Mouse (Mus musculus) cortical plate, adult 2 months (tissue): ENCODE results near the gene Med12l.

Experiments used
- CTCF ChIP-seq: fragments of 200-500 bp; IDR thresholded peaks from 2 replicates; pipeline ENCODE4 v1.5.1; 2011; ENCODE audit warnings: mild to moderate bottlenecking, control low read depth, low read length; ENCODE audit not compliant: insufficient read depth; ENCODE audit errors: extremely low read depth
- POLR2A ChIP-seq: fragments of 200-500 bp; IDR thresholded peaks from 2 replicates; pipeline ENCODE4 v1.6.1; 2011; ENCODE audit warnings: mild to moderate bottlenecking, low read length, control low read depth; ENCODE audit not compliant: insufficient read depth; ENCODE audit errors: extremely low read depth

- TF ChIP-seq POLR2A (no peak), CTCF (no peak)
Observed at GRCm38 (mm10) chr3:59182129-59182528, 176.5 kb downstream of the Med12l start.
